Mouse (Mus musculus): Measurements from ENCODE around the gene Wdr45b. TPM values are rescaled to one million over a fixed set of nuclear protein-coding genes. Genes with fewer than 3 reads are reported as not detected.
A peak's percentile ranks its signal among the peaks of the same experiment; 100 is the strongest.
"Not testable (repeated sequence)": the region's sequence is repeated elsewhere in the genome, so short reads cannot be mapped to it uniquely, and the experiment has no call there.

Gene Wdr45b
- total RNA-seq (2021), result 10 to 100 TPM; 54.0 to 60.0 TPM

DNA sequence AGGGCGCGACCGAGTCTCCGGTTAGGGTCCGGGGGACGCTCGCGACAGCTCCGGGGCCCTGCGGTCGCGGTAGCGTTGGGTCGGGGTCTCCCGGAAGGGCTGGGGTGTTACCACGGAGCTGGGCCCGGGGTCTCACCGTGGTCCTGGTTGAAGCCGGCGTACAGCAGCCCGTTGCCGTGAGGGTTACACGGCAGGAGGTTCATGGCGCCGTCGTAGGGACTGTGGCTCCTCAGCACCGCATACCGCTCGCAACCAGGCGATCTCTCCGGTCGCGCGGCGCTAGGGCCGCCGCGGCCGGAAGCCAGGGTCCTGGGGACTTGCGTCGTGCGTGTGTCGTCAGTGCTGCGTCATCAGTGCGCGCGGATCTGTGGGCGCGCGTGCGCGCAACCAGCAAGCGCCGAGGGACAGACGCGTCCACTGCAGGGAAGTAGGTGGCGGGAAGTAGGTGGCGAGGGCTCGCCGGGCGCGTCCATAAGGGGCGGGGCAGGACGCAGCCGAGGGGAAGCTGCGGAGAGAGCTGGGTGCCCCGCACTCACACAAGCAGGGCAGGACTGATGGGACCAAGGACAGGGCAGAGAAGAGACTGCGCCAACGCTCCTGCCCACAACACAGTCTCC is at the start of gene Wdr45b:
TSS of gene Wdr45b (minus strand) at position 355 of the 617 bp plus-strand sequence.
- intact Hi-C loops (cut with DNase I), result no loop called here
- peak; percentile 97 to 99 for DNase-seq (ENCODE audit: extremely low spot score in 1 of 2, low spot score in 2 of 2)

DNA sequence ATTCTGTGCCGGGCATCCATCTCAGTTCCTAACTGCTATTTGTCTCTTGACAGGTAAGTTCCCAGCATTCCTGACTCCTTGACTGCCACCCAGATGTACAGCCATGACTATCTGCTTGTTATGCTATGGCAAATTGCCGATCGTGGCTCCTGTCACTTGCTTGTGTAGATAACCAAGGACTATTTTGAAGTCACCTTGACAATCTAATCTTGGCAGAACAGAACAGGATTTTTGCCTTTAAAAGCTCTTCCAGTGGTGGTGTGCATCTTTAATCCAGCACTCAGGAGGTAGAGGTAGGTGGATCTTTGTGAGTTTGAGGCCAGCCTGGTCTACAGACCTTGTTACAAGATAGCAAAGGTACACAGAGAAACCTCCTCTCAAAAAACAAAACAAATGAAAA is 38.2 kb upstream of the Wdr45b start:
- no peak for DNase-seq (ENCODE audit: extremely low spot score in 1 of 2, low spot score in 2 of 2)
- intact Hi-C loops (cut with DNase I), result no loop called here

- intact Hi-C loops (cut with DNase I), result no loop called here
- DNase-seq (ENCODE audit: extremely low spot score in 1 of 2, low spot score in 2 of 2), result no peak
Measured at GRCm38 (mm10) chr11:121390793-121391192, 36.5 kb upstream of the Wdr45b start.

GRCm38 (mm10) chr11:121388554-121388945 is 34.3 kb upstream of the Wdr45b start:
- intact Hi-C loops (cut with DNase I), result loop anchor here (5.0 kb wide), 1 partner anchor 34 kb away; the partner anchor contains the start of gene Fn3krp
- no peak for DNase-seq (ENCODE audit: extremely low spot score in 1 of 2, low spot score in 2 of 2)

- intact Hi-C loops (cut with DNase I), result loop anchor here (5.0 kb wide), 1 partner anchor 34 kb away; the partner anchor contains the start of gene Fn3krp
- DNase-seq (ENCODE audit: extremely low spot score in 1 of 2, low spot score in 2 of 2), result peak; percentile 94 to 98
Measured at GRCm38 (mm10) chr11:121387750-121388553, 33.7 kb upstream of the Wdr45b start, which contains the start of gene Rab40b. TSS of gene Rab40b (minus strand) at chr11:121388251.

- peak in 1 of 2 experiments; percentile 4 for DNase-seq (ENCODE audit: extremely low spot score in 1 of 2, low spot score in 2 of 2)
- intact Hi-C loops (cut with DNase I), result no loop called here
Measured at GRCm38 (mm10) chr11:121380294-121380693, 26.0 kb upstream of the Wdr45b start.

DNA sequence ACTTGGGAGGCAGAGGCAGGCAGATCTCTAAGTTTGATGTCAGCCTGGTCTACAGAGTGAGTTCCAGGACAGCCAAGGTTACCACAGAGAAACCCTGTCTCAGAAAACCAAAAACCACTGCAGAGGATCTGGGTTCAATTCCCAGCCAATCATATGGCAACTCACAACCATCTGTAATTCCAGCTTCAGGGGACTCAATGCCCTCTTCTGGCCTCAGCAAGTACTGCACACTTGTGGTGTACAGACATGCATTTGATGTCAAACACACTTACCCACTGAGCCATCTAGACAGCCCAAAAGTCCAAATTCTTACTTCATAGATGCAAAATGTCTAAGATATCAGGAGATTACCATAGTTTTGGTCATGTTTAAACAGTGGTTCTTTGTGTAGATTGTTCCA is 24.4 kb upstream of the Wdr45b start:
- DNase-seq (ENCODE audit: extremely low spot score in 1 of 2, low spot score in 2 of 2), result no peak
- intact Hi-C loops (cut with DNase I), result no loop called here

- intact Hi-C loops (cut with DNase I), result no loop called here
- DNase-seq (ENCODE audit: extremely low spot score in 1 of 2, low spot score in 2 of 2), result no peak
Measured at GRCm38 (mm10) chr11:121373305-121373704, 19.1 kb upstream of the Wdr45b start.

- intact Hi-C loops (cut with DNase I), result no loop called here
- DNase-seq (ENCODE audit: extremely low spot score in 1 of 2, low spot score in 2 of 2), result no peak
Measured at GRCm38 (mm10) chr11:121370337-121370994, 16.2 kb upstream of the Wdr45b start.

- DNase-seq (ENCODE audit: extremely low spot score in 1 of 2, low spot score in 2 of 2), result peak in 1 of 2 experiments; percentile 59
- intact Hi-C loops (cut with DNase I), result no loop called here
Measured at GRCm38 (mm10) chr11:121369622-121370021, 15.4 kb upstream of the Wdr45b start.

- intact Hi-C loops (cut with DNase I), result no loop called here
- DNase-seq (ENCODE audit: extremely low spot score in 1 of 2, low spot score in 2 of 2), result no peak
Measured at GRCm38 (mm10) chr11:121368731-121369130, 14.5 kb upstream of the Wdr45b start.

- intact Hi-C loops (cut with DNase I), result no loop called here
- DNase-seq (ENCODE audit: extremely low spot score in 1 of 2, low spot score in 2 of 2), result no peak
Measured at GRCm38 (mm10) chr11:121367170-121367707, 13.0 kb upstream of the Wdr45b start.

DNA sequence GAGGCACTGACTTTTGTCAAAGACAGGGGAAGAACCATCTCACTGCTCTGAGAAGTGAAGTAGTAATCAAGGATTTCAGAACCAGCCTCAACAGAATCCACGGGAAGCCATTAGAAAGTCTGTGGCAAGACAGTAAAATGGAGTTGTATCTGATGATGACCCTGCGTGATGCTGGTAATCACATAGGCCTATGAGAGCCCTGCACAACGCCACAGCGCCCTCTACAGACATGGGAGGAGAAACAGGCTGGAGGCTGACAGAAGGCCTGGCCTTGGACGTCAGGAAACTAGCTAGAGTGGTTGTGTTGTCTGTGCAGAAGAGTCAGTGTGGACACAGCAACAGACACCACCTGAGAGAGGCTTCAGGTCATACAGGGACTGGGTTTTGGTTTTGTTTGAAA is 8.0 kb upstream of the Wdr45b start:
- DNase-seq (ENCODE audit: extremely low spot score in 1 of 2, low spot score in 2 of 2), result peak in 1 of 2 experiments; percentile 46
- intact Hi-C loops (cut with DNase I), result no loop called here

GRCm38 (mm10) chr11:121353326-121354090 is 737 bp downstream of the Wdr45b start:
- DNase-seq (ENCODE audit: extremely low spot score in 1 of 2, low spot score in 2 of 2), result peak; percentile 21 to 62
- intact Hi-C loops (cut with DNase I), result no loop called here

DNA sequence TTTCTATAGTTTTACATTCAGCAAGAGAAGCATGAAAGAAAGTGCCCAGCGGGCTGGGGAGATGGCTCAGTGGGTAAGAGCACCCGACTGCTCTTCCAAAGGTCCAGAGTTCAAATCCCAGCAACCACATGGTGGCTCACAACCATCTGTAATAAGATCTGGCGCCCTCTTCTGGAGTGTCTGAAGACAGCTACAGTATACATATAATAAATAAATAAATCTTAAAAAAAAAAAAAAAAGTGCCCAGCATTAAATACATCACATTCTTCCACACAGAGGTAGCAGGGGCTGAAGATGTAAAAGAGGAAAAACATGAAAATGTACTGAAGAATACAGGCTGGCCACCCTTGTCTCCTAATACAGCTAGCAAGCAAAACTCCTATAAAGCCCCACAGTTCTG is 5.5 kb downstream of the Wdr45b start:
- DNase-seq (ENCODE audit: extremely low spot score in 1 of 2, low spot score in 2 of 2); intact Hi-C loops (cut with DNase I): not testable (repeated sequence)

DNA sequence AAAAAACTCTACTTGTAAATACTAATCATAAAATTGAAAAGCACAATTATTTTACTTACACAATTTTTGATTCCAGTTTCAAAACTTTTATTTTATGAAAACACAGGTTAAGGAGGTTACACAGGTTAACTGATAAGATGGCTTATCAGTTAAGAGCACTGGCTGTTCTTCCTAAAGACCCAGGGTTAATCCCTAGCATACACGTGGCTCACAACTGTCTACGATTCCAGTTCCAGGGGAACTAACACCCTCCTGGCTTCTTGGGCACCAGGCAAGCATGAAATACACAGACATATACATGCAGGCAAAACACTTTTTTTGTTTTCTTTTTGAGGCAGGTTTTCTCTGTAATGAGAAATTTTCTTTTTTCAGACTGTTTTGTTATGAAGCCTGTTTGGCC is 6.1 kb downstream of the Wdr45b start:
- intact Hi-C loops (cut with DNase I), result no loop called here
- no peak for DNase-seq (ENCODE audit: extremely low spot score in 1 of 2, low spot score in 2 of 2)

DNA sequence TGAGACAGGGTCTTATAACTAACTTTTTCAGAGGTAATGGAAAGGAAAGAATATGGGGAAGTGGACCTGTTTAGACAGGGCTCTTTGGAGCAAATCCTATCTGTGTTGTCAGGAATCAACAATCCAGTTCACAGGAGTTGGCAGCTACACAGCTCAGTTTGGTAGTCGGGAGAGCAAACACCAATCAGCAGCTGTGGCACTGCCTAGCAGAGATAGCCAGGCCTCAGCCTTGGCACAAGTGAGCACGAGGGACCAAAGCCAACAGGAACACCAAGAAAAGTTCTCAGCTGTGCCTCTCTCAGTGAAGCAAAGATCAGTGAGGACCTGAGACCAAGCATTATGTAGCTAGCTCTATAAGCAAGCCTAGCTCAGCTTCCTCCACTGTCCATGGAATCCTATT is 7.2 kb downstream of the Wdr45b start:
- no peak for DNase-seq (ENCODE audit: extremely low spot score in 1 of 2, low spot score in 2 of 2)
- intact Hi-C loops (cut with DNase I), result no loop called here

DNA sequence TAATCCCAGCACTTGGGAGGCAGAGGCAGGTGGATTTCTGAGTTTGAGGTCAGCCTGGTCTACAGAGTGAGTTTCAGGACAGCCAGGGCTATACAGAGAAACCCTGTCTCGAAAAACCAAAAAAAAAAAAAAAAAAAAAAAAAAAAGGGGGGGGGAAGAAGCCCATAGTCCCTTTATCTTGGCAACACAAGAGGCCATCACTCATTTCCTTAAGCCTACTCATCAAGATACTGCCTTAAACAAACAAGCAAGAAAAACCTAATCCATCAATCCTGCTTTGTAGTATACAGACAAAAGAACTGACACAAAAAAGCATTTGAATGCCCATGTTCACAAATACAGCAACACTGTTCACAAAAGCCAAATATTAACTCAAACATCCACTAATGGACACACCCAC is 11.8 kb downstream of the Wdr45b start:
- intact Hi-C loops (cut with DNase I); DNase-seq (ENCODE audit: extremely low spot score in 1 of 2, low spot score in 2 of 2): not testable (repeated sequence)

- intact Hi-C loops (cut with DNase I), result no loop called here
- no peak for DNase-seq (ENCODE audit: extremely low spot score in 1 of 2, low spot score in 2 of 2)
Measured at GRCm38 (mm10) chr11:121340287-121340686, 14.0 kb downstream of the Wdr45b start.
